Mouse (Mus musculus) NIH3T3 (cell line): ENCODE measurements at regions not wholly inside any gene's neighbourhood (a gene's known extent, or its start where the extent isn't known, plus 50 kb on each side); places are given as distances from the start of the nearest gene placed in this dataset.

Source experiments
- DNase-seq: peaks from one replicate; pipeline ENCODE4 v3.0.0-alpha.2; 2012; ENCODE audit warnings: low read depth

DNA sequence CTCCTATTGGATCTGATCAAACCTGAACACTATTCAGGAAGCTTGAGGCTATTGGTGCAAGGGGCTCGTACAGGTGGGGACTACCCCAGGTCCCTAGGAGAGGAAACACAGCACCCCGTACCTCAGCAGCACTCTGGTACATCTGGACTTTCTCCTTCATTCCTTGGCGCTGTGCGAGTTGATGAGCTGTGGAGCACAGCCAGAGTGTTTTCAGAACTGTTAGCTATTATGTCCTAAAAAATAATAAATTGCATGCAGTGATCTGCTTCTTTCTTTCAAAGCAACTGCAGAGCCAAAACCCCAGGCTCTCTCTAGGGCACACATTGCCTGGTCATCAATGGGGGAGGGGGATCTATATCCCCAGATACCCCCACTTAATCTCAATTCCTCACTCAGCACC is 122.6 kb downstream of the Gm12728 start:
- DNase-seq = peak; percentile 20

DNA sequence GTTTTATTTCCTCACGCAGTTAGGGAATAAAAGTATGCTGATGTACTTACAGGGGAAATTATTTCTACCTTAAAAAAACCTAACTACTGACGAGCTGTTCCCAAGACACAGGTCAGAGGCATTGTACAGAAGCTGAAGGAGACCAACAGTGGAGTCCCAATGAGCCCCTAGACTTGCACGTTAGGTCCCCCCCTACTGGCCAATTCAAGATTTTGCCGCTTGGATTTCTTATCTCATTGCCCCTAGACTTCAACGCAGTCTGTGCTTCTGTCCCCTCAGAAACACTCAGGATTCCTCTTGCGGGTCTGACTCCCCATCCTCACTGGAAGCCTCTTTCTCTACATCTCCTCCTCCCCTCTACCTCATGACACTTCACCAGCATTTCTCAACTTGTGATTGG is 125.3 kb downstream of the Gm12728 start:
- DNase-seq = peak; percentile 41

DNA sequence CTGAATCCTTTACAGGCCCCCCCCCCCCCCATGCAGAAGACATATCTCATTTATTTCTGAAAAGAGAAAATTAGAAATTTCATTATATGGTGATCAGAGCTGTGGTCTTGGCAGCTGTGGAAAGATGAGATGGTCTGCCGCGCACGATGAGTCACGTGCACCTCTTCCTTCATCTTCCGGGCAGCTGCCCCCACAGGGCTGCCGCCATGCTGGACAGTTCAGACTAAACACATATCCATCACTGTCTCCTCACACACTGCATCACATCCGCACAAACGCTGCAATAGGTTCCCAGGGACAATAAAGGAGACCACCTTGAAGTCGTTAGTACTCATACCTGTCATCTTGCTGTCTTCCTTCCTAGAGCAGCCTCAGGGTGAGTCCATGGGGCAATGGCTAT is 126.6 kb downstream of the Gm12728 start:
- DNase-seq = no peak

DNA sequence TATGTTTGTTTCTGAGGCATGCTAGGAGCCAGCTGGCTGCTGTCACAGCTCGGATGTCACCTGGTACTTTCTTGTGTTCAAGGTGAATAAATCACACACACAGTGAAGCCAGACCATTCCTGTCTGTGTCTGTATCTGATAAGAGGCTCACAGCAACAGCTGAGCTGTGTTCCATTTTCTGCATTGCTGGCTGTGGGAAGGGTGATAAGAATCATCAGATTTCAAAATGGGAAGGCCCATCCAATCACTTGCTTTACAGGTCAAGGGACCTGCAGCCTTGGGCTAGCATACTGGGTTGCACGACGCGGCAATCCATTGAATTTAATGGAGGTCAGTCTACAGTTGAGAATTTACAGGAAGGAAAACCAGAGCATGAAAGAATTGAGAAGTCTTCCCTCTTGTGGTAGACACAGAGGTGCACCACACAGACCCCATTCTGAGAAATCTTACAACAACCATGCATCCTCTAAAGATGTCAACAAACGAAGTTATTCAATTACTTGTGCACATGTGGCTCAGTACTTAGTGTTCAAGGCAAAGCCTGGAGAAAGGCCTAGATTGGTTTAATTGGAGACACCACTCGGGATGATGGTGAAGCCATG is 135.2 kb downstream of the Gm12728 start:
- DNase-seq = peak; percentile 37

DNA sequence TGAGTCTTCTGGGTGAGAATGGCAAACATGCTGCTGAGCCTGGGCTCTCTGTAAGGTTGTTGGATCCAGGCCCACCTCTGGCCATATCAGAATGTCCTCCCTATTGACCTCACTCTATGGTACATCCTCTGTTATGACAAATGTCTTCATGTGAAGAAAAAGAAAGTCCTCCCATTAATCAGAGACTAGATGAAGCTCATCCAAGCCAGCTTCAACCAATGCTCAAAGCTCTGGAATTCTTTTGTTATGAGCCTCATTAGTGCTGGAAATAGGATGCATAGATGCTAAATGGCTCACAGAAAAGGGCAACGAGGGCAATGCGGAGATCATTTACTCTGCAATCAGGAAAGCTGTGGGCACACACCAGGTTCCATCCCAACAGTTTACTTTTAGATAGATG is 135.8 kb downstream of the Gm12728 start:
- DNase-seq = no peak

DNA sequence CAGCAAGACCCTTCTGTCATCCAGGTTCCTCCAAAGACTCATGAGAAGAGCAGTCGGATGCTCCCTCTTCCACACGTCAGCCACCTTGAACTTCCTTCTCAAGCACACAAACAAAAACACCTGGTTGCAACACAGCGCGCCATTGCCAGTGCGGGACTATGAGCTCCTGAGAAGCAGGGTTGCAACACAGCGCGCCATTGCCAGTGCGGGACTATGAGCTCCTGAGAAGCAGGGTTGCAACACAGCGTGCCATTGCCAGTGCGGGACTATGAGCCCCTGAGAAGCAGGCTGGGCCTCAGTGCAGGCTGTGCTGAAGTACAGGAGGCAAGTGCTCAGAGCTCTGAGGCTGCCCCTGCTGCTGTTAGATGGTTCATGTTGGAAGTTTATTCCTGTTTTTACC is 140.0 kb downstream of the Gm12728 start:
- peak; percentile 38 for DNase-seq

DNA sequence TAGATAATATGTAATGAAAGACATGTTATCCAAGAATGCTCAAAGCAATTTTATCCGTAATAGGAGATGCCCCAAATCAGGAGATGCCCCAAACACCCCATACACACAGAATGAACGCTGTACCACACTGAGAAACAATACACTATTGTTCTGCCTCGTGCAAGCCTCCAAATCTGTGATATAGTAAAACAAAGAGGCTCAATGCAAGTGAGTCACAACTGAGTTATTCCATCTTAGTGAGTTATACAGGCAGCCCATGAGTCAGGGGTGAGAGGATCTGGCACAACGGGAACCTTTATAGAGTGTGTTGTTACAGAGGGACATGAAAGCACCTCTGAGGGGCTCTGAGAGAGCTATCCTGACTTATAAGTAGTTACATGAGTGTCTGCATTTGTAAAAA is 145.3 kb downstream of the Gm12728 start:
- peak; percentile 66 for DNase-seq

DNA sequence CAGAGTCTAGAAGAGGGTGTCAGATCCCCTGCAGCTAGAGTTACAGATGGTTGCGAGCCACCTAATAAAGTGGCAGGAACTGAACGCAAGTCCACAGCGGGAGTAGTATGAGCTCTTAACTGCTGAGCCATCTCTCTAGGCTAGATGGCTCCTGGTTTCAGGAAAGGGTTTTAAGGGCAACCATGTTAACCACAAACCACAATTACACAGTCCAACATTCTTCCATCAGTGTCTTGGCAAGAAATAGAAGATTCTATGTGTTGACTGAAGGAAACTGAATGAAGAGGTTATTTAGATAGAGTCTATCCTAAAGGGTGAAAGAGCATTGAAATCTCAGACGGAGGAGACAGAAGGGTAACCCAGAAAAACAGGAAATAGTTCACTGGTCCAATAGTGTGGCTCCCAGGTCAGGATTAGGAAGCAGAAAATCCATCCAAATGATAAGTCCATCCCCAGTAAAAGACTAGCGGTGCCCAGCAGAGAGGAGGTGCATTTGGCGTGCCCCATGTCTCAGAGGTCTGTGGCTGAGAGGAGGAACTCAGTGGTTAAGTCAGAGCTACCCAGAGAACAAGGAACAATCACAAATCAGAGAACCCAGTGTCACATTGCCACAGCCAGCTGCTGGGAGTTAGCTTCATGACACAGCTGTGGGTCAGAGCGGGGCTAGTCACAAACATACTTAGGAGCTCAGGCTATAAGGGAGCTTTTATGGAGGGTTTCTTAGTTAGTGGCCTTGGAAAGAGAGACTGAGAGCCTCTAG is 147.3 kb downstream of the Gm12728 start:
- peak; percentile 77 for DNase-seq

DNA sequence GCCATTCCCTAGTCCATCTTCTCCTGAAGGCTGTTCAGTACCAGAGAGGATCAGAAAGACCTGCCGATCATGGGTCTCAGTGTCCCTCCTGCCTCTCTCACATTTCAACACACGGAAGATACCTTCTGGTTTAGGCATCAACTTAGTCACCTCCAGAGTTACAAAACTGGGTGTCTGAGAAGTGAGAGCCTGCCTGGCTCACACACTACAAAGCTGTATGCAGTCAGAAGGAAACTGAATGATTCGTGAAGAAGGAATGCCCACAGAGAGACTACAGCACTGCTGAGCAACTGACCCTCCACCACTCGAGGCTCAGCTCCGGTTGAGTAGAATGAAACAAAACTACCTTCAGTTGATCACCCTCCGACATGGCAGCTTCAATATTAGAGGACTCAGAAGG is 147.9 kb downstream of the Gm12728 start:
- peak; percentile 76 for DNase-seq

DNA sequence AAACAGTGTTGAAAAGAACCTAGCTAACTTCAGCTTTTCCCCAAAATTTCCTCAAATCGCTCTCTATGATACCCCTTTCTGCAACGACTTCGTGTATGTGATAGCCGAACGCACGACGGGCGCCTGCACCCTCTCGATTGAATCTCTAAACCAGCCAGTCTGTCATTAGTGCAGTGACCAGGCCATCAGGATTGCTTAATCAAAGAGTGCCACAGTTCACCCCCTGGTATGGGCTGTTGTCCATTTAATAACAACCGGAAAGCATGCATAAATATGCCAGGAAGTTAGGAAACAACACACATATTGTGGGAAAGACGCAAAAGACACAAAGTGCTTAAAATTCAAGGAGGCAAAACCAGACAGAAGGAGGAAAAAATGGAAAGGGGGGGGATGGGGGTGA is 149.2 kb downstream of the Gm12728 start:
- DNase-seq = no peak

DNA sequence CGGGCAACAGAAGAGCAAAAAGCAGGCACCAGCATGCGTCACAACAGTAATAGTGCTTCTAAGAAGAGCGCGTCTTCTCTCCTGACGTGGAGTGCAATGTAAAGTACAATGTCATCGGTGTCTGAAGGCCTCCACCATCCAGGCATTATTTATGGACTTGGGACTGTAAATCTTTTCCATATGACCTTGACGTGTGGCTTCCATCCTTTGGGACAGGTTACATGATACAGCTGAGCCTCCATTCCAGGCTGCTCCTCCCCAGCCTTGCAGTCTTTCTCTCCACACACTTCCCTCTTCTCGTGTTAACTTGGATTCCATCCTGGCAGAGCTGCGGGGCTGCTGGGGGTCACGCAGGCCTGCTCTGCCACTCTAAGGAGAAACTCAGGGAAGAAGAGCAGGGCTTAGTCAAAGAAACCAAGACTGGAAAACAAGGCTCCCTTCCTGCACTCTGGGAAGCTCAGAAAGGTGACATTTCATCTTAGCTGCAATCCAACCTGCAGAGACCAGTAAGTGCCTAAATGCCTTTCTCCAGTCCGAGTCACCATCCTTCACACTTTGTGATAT is 150.0 kb downstream of the Gm12728 start:
- DNase-seq = no peak

DNA sequence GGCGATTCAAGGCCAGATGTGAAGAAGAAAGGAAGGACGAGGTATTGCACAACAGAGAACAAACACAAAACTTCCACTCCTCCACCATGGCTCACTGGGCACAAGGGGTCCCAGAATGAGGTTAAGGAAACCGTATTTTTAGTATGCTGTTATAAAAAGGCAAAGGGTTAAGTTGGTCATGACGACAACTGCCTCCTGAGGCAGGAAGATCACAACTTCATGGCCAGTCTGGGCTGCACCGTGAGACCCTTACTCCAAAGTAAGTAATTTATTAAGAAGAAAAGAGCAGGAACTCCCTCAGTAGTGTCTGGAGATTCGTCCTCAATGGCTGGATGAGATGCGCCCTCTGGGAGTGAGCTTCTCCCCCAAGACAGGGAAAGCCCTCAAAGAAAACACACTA is 151.2 kb downstream of the Gm12728 start:
- no peak for DNase-seq

DNA sequence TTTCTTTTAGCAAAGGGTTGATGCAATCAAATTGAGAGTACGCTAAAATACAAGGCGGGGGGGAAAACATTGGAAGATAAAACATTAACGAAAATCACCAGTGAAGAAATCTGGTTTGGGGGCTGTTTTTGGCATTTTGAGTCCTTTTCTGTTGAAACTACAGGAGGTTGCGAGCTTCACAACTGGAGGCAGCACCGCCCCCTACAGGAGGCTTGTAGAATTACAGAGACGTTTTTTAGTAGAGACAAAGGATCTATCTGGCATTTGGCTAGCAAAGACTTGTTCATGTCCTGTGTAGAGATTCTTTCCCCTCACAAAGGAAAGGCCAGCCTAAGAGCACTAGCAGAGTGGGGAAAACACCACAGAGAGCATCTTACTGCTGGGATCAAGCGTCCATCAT is 152.1 kb downstream of the Gm12728 start:
- DNase-seq = peak; percentile 88

DNA sequence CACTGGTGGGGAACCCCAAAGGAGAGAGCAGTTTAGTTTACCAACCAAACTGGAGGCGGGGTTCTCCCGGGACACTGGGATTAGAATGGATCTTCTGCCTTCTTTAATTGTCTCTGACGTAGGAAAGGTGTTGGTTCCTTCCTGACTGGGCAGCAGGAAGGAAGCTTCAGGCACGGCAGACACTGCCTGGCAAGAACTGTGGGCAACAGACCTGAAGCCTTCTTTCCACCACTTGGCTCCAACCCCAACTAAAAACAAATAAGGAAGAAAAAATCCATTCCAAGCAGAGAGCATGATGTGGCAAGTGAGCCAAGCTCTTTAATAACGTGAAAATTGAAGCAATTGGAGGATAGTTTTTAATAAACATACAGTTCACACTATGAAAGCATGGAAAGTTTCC is 155.3 kb downstream of the Gm12728 start:
- DNase-seq = peak; percentile 16

DNA sequence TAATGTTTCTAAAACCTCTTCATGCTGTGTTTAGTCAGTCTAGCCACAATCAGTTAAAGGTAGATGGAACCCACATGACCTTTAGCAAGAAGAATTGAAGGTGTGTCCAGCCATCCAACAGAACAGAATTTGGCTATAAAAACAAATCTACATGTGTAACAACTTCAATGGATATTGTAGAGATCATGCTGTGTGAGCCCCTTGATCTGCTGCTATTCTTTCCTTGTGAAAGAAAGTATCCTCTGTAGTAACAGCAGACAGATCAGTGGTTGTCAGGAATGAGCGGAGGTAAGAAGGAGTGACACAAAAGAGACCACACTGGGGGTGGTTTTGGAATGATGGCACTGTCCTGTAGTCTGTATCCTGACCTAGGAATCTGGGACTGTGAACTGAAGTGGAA is 156.3 kb downstream of the Gm12728 start:
- DNase-seq = no peak

DNA sequence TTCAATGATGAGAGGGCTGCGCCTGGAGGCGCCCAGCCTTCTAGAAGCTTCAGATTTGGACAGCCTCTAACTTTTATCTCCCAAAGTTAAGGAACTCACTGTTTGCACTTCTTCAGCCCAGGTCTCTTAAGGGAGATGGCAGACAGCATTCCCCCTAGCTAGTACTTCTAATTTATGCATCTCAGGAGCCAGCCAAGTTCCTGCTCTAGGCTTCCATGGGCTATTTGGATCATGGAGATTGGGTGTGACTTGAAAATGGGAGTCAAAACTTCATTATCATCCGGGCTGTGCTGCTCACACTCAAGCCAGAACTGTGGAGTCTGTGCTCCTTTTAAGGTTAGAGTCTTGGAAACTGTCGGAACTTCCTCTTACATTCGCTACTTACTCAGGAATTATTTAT is 158.7 kb downstream of the Gm12728 start:
- DNase-seq = no peak

DNA sequence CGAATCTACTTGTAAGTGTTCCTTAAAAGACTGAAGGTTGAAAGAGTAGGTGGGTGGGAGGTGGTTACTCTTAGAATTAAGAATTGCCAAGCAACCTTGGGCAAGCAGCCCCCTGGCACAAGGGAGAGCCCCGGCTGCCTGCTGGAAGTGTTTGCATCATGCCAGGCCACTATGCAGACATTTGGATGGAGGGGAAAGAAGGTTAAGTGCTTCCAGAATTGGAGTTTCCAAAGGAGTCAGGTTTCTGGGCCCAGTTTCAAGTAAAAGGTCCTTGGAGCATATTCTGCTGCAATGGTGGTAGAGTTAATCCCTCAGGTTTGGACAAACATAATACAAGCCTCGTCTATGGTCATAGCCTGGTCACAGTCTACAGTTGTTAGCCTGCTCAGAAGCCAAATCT is 162.7 kb downstream of the Gm12728 start:
- DNase-seq = peak; percentile 61

DNA sequence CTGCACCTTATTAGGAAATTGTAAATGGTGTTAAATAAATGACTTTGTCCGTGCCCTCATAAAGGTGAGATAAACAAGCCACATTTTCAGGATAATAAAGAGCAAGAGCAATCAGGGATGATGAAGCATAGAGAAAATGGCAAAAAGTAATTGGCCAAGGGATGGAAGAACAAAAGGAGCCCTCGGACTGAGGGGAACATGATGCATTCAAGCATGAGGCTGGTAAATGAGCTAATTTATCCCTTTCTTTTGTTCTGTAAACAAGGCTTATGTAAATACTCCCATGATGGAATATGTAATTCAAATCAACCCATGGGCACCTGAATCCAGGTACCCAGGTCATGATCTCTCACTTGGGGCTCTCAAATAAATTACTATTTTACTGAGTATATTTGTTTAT is 166.8 kb downstream of the Gm12728 start:
- DNase-seq = no peak

DNA sequence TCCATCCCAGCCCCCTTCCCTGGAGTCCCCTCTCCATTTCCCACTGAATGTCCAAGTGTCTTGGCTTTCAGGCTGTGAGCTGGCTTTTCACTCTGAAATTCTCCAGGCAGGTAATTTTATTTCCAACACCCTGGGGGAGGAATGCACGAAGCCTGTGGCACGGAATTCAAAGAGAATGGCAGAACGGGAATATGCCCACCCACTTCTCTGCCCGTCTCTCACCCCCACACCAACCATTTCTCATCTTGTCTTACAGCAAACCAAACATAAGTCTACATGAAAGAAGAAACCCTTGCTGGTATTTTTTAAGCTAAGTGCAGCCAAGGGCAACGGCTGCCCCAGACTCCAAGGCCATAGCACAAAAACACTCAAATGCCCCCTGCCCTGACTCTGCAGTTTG is 168.7 kb downstream of the Gm12728 start:
- DNase-seq = no peak

DNA sequence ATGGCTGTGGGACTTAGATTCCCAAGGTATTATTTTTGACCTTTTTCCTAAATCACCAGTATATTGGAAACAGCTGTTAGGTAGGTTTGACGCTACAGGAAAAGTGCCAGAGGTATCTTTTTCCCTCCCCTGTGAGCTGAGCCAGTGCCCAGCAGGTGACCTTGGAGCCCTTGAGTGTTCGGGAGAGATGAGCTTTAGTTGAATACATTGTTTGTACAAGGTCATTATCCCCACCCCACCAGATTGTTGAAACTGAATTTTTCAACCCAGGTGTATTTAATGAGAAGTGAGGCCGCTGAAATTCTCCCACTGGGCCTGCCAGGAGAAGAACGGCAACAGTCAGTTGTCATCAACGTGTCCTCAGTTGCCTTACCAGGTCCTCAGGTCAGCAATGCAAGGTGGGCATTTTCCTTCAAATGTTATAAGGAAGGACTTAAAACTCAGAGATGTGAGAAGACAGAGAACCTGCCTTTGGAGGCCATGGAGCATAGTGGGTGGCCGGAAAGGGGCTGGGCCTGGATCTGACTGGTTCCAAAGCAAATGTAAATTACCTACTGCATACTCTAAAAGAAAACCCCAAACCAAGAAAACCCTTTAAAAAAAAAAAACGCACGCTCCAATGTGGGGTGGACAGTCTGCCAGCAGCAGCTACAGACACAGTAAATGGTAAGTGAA is 172.2 kb downstream of the Gm12728 start:
- no peak for DNase-seq

DNA sequence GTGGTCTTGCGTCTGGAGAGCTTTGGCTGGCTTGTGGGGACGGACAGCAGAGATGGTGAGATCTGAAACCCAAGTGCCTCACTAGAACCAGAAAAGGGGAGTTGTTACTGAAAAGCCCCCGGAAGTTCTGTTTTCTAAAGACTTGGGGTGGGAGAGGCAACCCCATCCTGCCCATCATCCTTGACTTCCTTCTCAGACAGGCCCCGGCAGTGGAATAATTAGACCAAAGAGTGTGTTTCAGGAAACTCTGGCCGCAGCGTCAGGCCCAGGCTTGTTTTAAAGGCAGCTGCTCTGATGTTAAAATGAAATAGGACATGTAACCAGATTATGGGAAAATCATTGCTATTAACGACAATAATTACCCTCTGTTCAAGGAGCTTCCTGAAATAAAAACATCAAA is 172.9 kb downstream of the Gm12728 start:
- no peak for DNase-seq

DNA sequence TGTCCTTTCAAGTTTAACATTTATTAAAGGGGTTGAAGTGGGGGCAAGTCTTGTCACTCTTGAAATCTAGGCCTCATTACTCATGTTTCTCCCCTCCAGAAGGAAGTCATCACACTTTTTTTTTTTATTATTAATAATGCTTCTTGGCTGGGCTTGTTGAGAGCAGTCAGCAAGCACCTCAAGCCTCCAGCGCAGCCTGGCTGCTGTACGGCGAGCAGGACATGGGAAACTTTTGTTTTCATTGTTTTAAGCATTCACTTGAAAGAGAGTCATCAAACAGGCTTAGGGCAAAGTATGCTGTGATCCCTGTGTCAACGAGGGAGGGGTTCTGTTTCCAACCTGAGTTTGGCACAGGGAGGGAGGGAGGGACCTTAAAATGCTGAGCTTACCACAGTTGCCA is 178.7 kb downstream of the Gm12728 start:
- peak; percentile 17 for DNase-seq

DNA sequence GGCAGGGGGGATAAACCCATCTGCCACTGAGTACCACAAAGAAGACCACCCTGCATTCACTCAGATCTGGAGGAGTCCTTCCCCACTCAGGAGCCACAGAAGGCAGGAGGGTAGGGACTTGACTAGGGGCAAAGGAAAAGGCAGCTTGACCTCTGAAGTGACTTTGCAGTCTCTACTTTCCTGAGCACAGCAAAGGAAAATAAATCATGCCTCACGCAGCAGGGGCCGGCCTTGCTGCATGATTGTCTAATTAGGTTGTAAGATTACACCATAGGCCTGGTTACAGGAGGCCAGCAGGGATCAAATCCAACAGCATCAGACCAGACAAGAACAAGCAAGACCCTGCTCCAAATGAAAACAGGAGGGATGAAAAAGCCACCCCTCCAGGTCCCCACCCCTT is 180.0 kb downstream of the Gm12728 start:
- no peak for DNase-seq
